Mouse (Mus musculus) kidney, postnatal 4 days (tissue): ENCODE data around the gene Ptges2.

Source experiments
- DNase-seq, 2 experiments: peaks; one replicate each; pipeline ENCODE4 v3.0.0; 2021; ENCODE audit warnings: mixed read lengths in 2 of 2

Gene Ptges2

DNA sequence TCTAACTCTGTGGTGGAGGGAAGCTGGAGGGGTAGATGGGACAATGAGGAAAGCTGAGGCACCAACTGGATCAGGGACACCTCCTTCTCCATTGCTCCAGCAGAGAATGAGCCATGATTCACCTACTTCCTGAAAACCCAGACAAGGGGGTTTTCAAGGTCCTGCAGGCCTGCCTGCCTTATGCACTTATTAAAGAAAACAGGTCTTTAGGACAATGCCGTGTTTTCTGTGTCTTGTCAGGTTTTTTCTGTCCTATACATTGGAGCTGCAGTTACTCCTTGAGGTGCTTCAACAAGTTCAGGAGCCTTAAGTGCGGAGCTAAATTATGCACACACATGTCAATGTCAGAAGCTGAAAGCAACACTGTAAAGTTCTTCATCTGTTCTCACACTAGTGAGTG, 45.9 kb downstream of the Ptges2 start:
- no peak for DNase-seq

DNA sequence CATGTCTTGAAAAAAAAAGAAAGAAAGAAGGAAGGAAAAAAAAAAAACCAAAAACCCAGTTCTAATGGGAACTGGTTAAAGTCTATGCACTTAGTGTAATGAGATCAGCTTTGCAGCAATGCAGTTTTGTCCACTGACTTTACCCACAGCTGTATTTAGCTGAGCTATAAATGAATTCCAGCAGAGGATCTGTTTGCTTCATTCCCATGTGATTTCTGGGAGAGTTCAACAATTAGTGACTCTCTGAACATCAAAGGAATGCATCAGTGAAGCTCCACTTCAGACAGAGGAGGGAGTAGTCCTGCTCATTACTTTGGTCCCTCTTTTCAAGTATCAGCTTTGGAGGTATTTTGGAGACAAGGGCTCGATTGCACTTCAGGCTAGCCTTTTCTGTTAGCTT, 49.8 kb downstream of the Ptges2 start:
- DNase-seq, result no peak

DNA sequence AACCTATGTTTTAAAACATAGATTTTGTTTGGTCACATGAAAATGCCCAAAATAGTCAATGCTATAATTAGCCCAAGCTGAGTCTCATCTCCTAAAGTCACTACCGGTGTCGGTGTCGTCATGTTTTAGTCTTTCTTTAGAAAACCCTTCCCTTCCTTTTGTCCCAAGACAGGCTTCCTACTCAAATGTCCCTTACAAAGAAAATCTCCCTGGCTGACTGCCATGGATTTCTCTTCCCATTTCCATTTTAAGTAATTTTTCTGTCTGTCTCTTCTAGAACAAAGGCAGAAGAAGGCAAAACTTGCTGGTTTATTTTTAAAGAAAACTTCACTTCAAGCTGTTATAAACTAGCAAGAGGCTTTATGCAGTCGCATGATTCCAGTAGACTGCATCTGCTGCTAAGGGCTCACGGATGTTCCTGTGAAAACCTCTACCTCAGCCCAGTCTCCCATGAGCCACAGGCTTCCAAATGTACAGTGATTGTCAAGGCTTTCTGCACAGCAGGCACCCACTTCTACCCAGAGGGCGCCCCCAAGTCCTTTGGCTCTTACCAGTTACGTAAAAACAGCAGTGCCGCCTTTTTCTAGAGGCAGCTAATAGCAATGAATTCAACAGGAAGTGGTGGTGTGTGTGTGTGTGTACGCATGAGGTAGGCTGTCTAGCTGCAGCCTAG, 51.7 kb downstream of the Ptges2 start:
- peak in 1 of 2 experiments; percentile 64 for DNase-seq

DNA sequence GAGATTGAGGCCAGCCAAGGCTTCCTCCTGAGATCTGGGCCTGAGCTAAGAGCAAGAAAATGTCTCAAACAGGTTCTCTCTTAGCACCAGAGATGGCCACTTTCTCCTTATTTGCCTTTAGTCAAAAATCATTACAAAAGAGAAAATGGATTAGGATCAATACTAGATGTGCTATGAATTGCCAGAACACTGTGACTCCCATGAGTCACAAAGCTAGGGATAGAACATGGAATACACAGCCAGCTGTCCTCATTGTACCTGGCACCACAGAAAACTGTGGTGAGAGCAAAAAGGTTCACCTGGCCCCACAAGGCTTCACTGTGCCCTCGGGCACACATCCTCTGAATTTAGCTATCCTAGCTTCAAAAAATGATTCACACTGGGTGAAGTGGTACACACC, 52.8 kb downstream of the Ptges2 start:
- no peak for DNase-seq

DNA sequence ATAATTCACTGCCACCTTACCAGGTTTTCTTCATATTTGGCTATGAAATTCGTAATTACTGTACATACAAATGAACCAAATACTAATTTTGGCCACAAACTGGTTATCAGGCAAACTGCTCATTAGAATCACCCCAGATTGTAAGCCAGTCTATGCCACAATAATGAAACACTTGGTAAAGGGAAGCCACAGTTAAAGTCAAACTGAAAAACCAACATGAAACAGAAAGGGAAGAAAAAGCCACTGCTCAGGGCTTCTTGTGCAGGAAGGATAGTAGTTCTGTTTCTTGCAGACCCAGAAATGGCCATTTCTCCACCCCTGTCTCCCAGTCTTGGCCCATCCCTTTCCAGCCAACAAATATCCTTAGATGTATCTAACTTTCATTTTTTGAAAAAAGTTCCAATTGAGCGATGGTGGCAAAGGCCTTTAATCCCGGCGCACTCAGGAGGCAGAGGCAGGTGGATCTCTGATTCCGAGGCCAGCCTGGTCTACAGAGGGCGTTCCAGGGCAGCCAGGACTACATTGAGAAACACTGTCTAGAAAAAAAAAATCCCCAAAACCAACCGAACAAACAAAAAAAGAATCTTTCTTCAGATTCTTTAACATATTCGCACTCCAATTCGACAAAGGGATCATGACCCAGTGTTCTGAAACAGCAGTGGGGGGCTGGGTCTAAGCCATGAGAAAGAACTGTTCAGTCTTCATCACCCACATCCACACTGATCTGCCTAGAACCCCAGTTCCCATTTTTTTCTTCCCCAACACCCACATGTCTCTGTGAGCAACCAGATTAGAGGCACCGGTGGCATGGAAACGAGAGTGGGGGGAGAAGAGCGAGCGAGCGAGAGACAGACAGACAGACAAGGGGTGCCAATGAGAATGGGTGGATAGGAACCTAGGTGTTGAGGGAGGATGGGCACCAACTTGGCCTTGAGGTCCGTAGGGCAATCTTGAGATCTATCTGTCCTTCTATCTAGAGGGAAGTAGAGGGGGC, 54.4 kb downstream of the Ptges2 start, which contains the start of gene Naif1:
Gene Naif1, plus strand, starts transcription at position 697 of the 994 bp plus-strand sequence.
- DNase-seq, result no peak

DNA sequence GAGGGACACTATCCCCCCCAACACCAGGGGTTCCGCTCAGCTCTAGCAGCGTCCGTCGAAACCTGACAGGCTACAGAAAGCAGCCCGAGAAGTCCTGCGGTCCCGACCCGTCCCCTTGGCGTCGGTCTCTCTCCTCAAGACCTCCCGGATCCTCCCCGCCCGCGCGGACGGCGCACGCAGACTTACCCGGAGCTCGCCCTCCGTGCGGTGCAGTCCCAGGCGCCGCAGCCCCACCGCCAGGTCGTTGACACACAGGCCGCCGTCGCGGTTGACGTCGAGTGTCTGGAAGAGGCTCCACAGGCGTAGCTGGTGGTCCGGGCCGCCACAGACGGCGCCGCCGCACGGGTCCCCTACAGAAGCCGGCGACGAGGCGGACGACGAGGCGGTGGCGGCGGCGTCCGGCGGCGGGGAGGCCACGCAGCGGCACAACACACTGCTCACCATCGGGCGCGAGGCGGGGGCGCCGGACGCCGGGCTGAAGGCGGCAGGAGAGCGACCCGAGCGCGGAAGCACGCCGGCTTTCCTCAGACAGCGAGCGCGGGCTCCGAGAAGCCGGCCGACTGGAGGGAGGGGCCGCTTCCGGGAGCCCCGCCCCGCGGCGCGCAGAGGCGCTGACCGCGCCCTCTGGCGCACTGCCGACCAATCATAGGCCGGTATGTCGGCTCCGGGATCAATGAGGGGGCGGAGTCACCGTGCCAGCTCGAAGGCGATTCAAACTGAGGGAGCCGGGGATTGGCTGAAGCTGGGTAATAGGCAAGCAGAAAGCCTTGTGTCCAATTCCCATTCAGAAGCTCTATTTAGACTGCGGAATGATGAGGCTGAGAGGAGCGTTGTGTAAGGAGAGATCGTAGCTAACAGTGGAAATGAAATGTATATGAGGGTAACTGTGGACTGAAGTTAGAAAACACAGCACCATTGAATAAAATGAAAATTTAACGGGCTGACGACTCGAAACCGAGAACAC, 55.5 kb downstream of the Ptges2 start, which contains the start of gene Slc25a25:
Gene Slc25a25, minus strand, starts transcription at position 565 of the 964 bp plus-strand sequence.
- peak; percentile 98 to 99 for DNase-seq

DNA sequence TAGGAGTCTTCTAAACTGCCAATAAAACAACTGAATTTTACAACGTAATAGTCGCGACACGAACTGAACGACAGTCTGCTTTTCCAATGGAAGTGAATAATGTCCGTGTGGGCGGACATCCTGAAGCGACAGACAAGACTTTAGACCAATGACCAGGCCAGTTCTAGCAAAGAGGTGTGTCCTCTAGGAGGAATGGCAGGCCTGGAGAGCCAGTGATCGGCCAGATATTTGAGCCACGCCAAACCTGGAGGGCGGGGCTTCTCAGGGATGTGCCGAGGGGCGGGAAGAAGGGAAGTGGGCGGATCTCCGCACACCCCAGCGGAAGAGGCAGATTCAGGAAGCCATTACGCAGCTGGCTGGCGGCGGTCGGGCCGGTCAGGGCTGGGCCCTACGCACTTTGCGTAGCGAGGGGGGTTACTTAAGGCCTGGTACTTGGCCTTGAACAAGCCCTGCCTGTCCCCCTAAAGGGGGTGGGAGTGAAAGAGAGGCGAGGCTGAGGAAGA, 56.2 kb downstream of the Ptges2 start:
- peak; percentile 97 to 99 for DNase-seq

DNA sequence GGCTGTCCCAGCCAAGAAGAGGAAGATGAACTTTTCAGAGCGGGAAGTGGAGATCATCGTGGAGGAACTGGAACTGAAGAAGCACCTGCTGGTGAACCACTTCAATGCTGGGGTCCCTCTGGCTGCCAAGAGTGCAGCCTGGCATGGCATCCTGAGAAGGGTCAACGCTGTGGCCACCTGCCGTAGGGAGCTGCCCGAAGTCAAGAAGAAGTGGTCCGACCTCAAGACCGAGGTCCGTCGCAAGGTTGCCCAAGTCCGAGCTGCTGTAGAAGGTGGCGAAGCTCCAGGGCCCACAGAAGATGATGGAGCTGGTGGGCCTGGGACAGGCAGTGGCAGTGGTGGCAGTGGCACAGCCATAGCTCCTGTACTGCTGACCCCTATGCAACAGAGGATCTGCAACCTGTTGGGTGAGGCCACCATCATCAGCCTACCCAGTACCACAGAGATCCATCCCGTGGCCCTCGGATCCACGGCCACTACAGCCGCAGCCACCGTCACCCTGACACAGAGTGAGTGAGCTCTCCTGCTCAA, 56.8 kb downstream of the Ptges2 start:
- DNase-seq, result peak in 1 of 2 experiments; percentile 41

DNA sequence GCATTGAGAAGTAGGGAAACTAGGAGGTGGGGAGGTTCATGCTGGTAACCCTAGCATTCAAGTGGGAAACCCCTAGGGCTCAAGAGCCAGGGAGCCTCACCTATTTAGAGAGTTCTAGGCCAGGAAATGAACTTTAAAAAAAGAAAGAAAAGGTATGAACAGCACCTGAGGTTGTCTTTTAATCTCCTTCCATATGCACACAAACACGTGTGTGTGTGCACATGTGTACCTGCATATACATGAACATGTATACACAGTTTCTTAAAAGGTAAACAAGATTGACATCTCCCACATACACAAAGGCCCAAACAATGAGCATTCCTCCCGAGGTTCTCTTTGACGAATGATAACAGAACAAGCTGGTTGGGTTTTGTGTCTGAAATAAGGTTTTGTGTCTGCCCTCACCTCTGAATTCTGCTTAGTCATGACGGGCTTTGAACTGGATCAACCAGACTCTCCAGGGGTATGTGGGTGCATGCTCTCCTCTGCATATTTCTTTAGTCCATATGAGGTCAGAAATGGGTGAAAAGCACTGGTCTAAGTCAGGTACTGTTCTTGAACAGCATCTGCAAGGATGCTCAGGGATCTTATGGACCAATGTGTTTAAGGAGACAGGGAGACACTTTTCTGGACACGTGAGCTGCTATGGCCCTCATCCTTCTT, 58.1 kb downstream of the Ptges2 start:
- DNase-seq, result no peak

DNA sequence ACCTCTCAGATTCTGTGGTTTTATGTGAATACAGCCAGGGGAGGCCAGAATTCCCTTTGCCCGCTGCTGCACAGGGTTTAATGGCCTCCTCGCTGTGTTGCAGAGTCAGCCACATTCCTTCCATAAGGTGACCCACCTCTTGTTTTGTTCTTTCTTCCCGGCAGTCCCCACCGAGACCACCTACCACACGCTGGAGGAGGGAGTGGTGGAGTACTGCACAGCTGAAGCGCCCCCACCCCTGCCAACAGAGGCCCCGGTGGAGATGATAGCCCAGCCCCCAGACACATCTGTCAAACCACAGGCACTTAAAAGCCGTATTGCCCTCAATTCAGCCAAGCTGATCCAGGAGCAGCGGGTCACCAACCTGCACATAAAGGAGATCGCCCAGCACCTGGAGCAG, 58.9 kb downstream of the Ptges2 start:
- DNase-seq, result no peak

DNA sequence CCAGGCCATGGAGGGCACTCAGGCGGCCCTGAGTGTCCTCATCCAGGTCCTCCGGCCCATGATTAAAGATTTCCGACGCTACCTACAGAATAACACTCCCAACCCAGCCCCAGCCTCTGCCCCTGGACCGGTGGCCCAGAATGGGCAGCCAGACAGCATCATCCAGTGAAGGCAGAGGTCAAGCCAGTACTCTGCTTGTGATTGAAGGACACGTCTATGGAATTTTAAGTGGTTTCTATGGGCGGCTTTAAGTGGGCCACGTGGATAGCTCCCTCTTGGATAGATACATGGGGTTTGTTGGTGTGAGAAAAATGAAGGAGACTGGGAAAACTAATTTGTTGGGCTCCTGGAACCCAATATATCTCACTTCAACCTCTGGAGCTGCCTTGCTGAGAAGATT, 59.4 kb downstream of the Ptges2 start:
- no peak for DNase-seq
